Mouse (Mus musculus): ENCODE results near the gene Kcnh6. TPM values are rescaled to one million over a fixed set of nuclear protein-coding genes. Genes with fewer than 3 reads are reported as not detected.

The Kcnh6 gene
- total RNA-seq, 2 experiments from 2014 or later, result 1.1 to 1.4 TPM

- no peak overlapping the region for H3K4me3 ChIP-seq
- H3K27ac ChIP-seq, result no peak overlapping the region
- no peak for TF ChIP-seq CTCF (conservative IDR thresholded peaks at IDR 0.05)
- no peak for DNase-seq (ENCODE audit: low spot score in 2 of 2)
These were observed 20.5 kb upstream of the Kcnh6 start for GRCm38 (mm10) chr11:105987446-105987845.

- Histone ChIP-seq H3K4me3 (no peak overlapping the region), H3K27ac (no peak overlapping the region)
- no peak for TF ChIP-seq CTCF (conservative IDR thresholded peaks at IDR 0.05)
- DNase-seq (ENCODE audit: low spot score in 2 of 2), result no peak
These were observed 18.5 kb upstream of the Kcnh6 start for GRCm38 (mm10) chr11:105989446-105989845.

GRCm38 (mm10) chr11:105990231-105990630 is 17.7 kb upstream of the Kcnh6 start:
- DNase-seq (ENCODE audit: low spot score in 2 of 2), result no peak
- Histone ChIP-seq H3K4me3 (no peak overlapping the region), H3K27ac (no peak overlapping the region)
- TF ChIP-seq CTCF (conservative IDR thresholded peaks at IDR 0.05), result no peak

DNA sequence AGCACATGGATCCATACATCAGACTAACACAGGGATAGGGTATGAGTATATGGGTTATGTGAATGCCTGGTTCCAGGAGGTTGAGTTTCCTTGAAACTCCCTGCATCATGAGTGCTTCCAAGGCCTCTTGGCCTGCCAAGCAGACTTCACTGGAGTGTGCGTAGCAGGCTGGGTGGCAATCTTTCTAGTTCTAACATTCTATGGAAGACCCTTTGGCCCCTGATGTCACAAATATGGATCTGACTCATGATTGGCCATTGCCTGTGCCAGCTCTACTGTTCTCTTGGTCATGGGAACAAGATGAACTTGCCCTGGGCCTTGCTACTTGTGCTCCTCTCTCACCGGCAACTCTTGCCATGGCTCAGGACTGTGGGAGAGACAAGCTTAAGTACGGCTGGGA is 13.5 kb upstream of the Kcnh6 start, which contains the start of gene Ace3:
Ace3 (plus strand) TSS at position 301 of the 400 bp plus-strand sequence.
- H3K27ac ChIP-seq, result no peak within 1 kb of the TSS
- TF ChIP-seq CTCF (conservative IDR thresholded peaks at IDR 0.05), result no peak
- H3K4me3 ChIP-seq, result no peak within 1 kb of the TSS
- DNase-seq (ENCODE audit: low spot score in 2 of 2), result no peak

DNA sequence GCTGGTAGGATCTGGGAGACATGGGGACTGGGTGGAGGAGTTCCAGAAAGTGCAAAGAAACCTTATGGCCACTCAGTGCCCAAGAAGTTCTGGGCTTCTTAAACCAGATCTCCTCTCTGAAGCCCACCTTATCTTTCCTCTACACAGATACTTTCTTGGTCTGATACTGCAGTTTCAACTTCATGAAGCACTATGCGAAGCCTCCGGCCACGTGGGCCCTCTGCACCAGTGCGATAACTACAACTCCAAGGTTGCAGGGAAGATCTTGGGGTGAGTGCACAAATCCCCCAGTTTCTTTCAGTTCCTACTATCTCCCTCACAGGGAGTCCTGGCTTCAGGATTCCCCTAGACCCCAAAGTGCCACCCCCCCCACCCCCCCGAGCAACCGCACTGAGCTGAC is 7.9 kb upstream of the Kcnh6 start:
- no peak overlapping the region for H3K27ac ChIP-seq
- no peak for DNase-seq (ENCODE audit: low spot score in 2 of 2)
- H3K4me3 ChIP-seq, result no peak overlapping the region
- no peak for TF ChIP-seq CTCF (conservative IDR thresholded peaks at IDR 0.05)

DNA sequence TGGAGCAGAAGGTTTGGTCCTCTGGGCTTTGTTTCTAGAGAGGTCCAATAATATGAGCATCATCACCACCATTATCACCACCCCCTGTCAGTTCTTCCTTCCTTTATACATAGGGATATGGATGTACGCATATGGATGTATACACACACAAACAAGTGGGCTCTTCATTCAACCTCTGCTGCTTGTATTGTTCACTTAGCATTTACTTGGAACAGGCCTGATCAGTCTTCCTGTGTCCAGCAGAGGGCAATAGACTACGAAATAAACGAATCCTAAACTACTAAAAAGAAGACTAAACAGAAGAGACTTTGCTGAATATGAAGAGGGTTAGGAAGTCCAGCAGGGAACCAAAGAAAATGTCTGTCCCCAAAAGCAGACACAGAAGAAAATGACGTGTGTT is 6.2 kb upstream of the Kcnh6 start:
- Histone ChIP-seq H3K4me3 (no peak overlapping the region), H3K27ac (no peak overlapping the region)
- peak; percentile 86 for TF ChIP-seq CTCF (conservative IDR thresholded peaks at IDR 0.05)
- DNase-seq (ENCODE audit: low spot score in 2 of 2), result peak in 1 of 2 experiments; percentile 44

DNA sequence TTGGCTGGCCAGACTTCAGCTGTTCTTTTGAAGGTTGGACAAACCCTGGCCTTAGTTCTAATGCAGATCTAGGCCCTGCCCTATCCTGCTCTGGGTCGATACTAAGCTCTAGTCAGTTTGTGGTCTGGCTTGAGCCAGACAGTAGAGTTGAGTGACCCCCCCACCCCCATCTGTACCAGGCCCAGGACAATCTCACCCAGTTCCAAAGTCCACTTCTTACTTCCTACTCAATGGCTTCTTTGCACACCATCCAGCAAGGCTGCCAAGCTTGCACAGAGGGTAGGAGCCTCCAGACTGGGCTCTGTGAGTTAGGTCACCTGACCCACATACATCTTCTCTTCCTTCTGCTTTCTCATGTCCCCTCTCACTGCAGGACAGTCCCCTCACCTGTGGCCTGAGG is 3.3 kb upstream of the Kcnh6 start:
- DNase-seq (ENCODE audit: low spot score in 2 of 2), result no peak
- Histone ChIP-seq H3K27ac (no peak overlapping the region), H3K4me3 (no peak overlapping the region)
- no peak for TF ChIP-seq CTCF (conservative IDR thresholded peaks at IDR 0.05)

DNA sequence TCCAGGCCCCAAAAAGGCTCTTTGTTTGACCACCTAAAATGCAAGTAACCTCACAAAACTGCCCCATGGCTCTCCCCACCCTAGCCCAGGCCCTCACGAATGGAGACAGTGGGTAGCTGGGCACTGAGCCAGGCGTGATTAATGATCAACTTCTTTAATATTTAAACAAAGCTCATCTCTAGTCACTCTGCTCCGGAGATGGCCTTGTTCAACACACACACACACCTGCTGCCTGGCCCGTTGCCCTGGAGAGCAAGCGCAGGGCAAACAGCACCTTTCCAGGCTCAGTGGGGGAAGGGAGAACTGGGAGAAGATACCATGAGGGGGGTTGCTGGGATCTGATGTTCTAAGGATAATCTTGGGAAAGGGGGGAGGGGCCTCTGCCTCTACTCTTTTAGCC is 2.0 kb upstream of the Kcnh6 start:
- DNase-seq (ENCODE audit: low spot score in 2 of 2), result no peak
- Histone ChIP-seq H3K4me3 (no peak overlapping the region), H3K27ac (no peak overlapping the region)
- no peak for TF ChIP-seq CTCF (conservative IDR thresholded peaks at IDR 0.05)

GRCm38 (mm10) chr11:106012711-106013110 is 4.8 kb downstream of the Kcnh6 start:
- DNase-seq (ENCODE audit: low spot score in 2 of 2), result no peak
- H3K4me3 ChIP-seq, result no peak overlapping the region
- TF ChIP-seq CTCF (conservative IDR thresholded peaks at IDR 0.05), result no peak

DNA sequence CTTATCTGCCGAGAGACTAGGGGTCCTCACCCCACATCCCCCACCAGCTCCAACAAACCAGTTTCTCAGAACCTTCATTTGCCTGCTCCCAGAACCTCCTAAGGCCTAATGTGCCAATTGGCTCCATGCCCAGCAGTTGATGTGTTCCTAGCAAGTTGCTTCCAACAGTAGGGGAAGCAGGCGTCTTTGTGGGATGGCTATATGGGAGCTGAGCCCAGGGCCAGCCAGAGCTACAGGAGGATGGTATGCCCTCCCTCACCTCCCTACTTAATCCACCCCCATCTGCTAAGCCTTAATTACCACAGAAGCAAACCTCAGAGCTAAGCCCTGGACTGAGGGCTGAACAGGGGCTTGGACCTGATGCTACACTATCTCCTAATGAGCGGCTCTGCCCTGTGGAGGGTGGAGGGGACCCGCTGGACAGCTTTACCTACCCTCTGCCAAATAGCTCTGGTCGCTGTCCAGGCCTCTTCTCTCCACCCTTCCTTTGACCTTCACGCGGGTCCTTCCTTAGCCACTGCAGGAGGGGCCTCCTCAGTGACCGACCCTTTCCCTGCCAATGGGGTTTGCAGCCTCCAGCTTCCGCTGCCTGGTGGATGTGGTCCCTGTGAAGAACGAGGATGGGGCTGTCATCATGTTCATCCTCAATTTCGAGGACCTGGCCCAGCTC is 5.8 kb downstream of the Kcnh6 start:
- peak; percentile 51 to 56 for DNase-seq (ENCODE audit: low spot score in 2 of 2)
- TF ChIP-seq CTCF (conservative IDR thresholded peaks at IDR 0.05), result no peak
- no peak overlapping the region for H3K27ac ChIP-seq
- H3K4me3 ChIP-seq, result no peak overlapping the region

More at GRCm38 (mm10) chr11:106012711-106013110, 4.8 kb downstream of the Kcnh6 start:
- H3K27ac ChIP-seq, result no peak overlapping the region

DNA sequence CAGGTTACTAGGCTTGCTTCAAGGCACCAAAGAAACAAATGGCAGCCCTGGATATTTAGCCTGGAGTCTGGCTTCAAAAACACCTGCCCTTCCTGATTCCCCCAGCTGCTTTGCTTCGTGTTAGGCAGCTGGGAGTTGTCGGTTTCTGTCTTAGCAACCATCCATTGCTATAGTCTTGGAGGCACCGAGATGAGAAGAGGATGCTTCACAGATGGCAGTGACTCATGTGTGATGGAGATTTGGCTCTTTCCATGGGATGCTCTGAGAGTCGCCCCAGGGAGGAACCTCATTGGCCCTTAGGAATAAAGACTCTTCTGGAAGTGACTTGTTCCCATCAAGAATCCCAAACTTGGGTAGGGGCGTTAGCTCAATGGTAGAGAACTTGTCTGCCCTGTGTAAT is 8.5 kb downstream of the Kcnh6 start:
- H3K27ac ChIP-seq, result no peak overlapping the region
- no peak for DNase-seq (ENCODE audit: low spot score in 2 of 2)
- no peak for TF ChIP-seq CTCF (conservative IDR thresholded peaks at IDR 0.05)
- H3K4me3 ChIP-seq, result no peak overlapping the region

- Histone ChIP-seq H3K4me3 (peak overlapping the region; percentile 53), H3K27ac (peak overlapping the region; percentile 67)
- DNase-seq (ENCODE audit: low spot score in 2 of 2), result peak; percentile 29 to 58
- TF ChIP-seq CTCF (conservative IDR thresholded peaks at IDR 0.05), result no peak
These were observed 12.3 kb downstream of the Kcnh6 start for GRCm38 (mm10) chr11:106020051-106020763.

DNA sequence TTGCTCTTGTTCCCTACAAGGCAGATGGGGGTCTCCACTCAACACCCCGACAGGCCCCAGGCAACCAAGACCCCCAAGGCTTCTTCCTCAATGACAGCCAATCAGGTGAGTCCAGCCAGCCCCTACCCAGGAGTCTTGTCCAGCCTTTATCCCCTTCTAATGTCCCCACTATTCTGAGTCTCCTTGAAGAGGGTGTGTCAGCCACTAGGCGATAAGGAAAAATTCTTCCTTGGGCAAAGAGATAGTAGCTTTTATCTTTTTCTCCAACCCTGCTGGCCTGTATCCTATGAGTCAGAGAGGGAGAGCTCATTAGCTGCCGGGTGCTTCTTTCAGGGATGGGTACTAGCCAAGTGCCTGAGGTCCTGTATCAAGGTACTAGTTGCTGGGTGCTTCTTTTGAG is 17.9 kb downstream of the Kcnh6 start:
- Histone ChIP-seq H3K27ac (no peak overlapping the region), H3K4me3 (no peak overlapping the region)
- no peak for DNase-seq (ENCODE audit: low spot score in 2 of 2)
- no peak for TF ChIP-seq CTCF (conservative IDR thresholded peaks at IDR 0.05)

All from layer of hippocampus, adult 2 months (tissue).